Mouse (Mus musculus): ENCODE data around the gene Mpg.

GRCm38 (mm10) chr11:32278458-32278957, 52.2 kb downstream of the Mpg start:
- TF ChIP-seq CTCF (IDR thresholded peaks at IDR 0.05; ENCODE audit: low read depth, low read length), result no peak
- no peak for TF ChIP-seq POLR2A (IDR thresholded peaks at IDR 0.05; ENCODE audit: borderline replicate concordance, low read depth, low read length)

Data from bone marrow macrophage, adult 2 months (primary cell).